Mouse (Mus musculus): ENCODE measurements around the gene Entr1. TPM values are rescaled to one million over a fixed set of nuclear protein-coding genes. Genes with fewer than 3 reads are reported as not detected.

Gene Entr1
- polyA plus RNA-seq, 1 experiment from 2014 or later: 137 TPM

Other genes starting within 250 kb of the Entr1 start
- 2.6 and 3.5 TPM in 2 replicates for gene Lhx3, start 181.0 kb downstream of the Entr1 start, polyA plus RNA-seq (2016; fragmentation: Nextera tagmentation; extraction: Ambion mirVana)
- 15.7 and 18.1 TPM in 2 replicates for gene Qsox2, start 151.8 kb downstream of the Entr1 start, polyA plus RNA-seq (2016; fragmentation: Nextera tagmentation; extraction: Ambion mirVana)
- gene Ccdc187, start 94.8 kb downstream of the Entr1 start, polyA plus RNA-seq (2016; fragmentation: Nextera tagmentation; extraction: Ambion mirVana): 0.03 and 0.04 TPM in 2 replicates
- gene Gpsm1, start 73.8 kb downstream of the Entr1 start, polyA plus RNA-seq (2016; fragmentation: Nextera tagmentation; extraction: Ambion mirVana): 96.7 and 97.2 TPM in 2 replicates
- 31.5 and 32.2 TPM in 2 replicates for gene Dnlz, start 37.2 kb downstream of the Entr1 start, polyA plus RNA-seq (2016; fragmentation: Nextera tagmentation; extraction: Ambion mirVana)
- 0.87 and 0.96 TPM in 2 replicates for gene Card9, start 28.4 kb downstream of the Entr1 start, polyA plus RNA-seq (2016; fragmentation: Nextera tagmentation; extraction: Ambion mirVana)
- 39.3 and 39.8 TPM in 2 replicates for gene Snapc4, start 8.7 kb downstream of the Entr1 start, polyA plus RNA-seq (2016; fragmentation: Nextera tagmentation; extraction: Ambion mirVana)
- 144 and 151 TPM in 2 replicates for gene Pmpca, start within 50 bp of the Entr1 start, polyA plus RNA-seq (2016; fragmentation: Nextera tagmentation; extraction: Ambion mirVana)
- 28.6 and 31.8 TPM in 2 replicates for gene Inpp5e, start 19.9 kb upstream of the Entr1 start, polyA plus RNA-seq (2016; fragmentation: Nextera tagmentation; extraction: Ambion mirVana)
- 30.4 and 32.1 TPM in 2 replicates for gene Sec16a, start 55.9 kb upstream of the Entr1 start, polyA plus RNA-seq (2016; fragmentation: Nextera tagmentation; extraction: Ambion mirVana)
- 17.1 and 20.3 TPM in 2 replicates for gene Notch1, start 127.3 kb upstream of the Entr1 start, polyA plus RNA-seq (2016; fragmentation: Nextera tagmentation; extraction: Ambion mirVana)
- 93.2 and 96.6 TPM in 2 replicates for gene Egfl7, start 190.7 kb upstream of the Entr1 start, polyA plus RNA-seq (2016; fragmentation: Nextera tagmentation; extraction: Ambion mirVana)
- not detected in 2 replicates for gene Gm20532, start 197.3 kb upstream of the Entr1 start, polyA plus RNA-seq (2016; fragmentation: Nextera tagmentation; extraction: Ambion mirVana)
- 12.4 and 12.9 TPM in 2 replicates for gene Agpat2, start 215.1 kb upstream of the Entr1 start, polyA plus RNA-seq (2016; fragmentation: Nextera tagmentation; extraction: Ambion mirVana)
- 39.9 and 43.8 TPM in 2 replicates for gene Fam69b, start 239.1 kb upstream of the Entr1 start, polyA plus RNA-seq (2016; fragmentation: Nextera tagmentation; extraction: Ambion mirVana)